Mouse (Mus musculus): ENCODE measurements around the gene Pole4. TPM values are rescaled to one million over a fixed set of nuclear protein-coding genes. Genes with fewer than 3 reads are reported as not detected.

Gene Pole4
- total and polyA plus RNA-seq, 3 experiments, result 32.3 to 81.1 (median 58.8) TPM

GRCm38 (mm10) chr6:82750063-82750462 is 44.9 kb upstream of the Pole4 start:
- Histone ChIP-seq H3K4me1 (ENCODE audit: insufficient read depth, low read depth, low read length) (peaks cover 46% of the 10 kb centered on the region), H3K9me3 (replicated peaks) (no peaks in the 10 kb centered on the region)

GRCm38 (mm10) chr6:82748106-82748672 is 43.0 kb upstream of the Pole4 start:
- H3K4me3 ChIP-seq (ENCODE audit: low read depth, low read length), result no peak overlapping the region
- peaks cover 97% of the 10 kb centered on the region for H3K36me3 ChIP-seq (replicated peaks)
- peaks cover 36% of the 10 kb centered on the region for H3K4me1 ChIP-seq (ENCODE audit: insufficient read depth, low read depth, low read length)
- H3K27me3 ChIP-seq (ENCODE audit: insufficient read depth, low read length), result no peaks in the 10 kb centered on the region
- DNase-seq (ENCODE audit: low spot score), result no peak
- TF ChIP-seq CTCF (IDR thresholded peaks at IDR 0.05; ENCODE audit: low read depth, low read length), result no peak
- no peak for TF ChIP-seq TAL1 (conservative IDR thresholded peaks at IDR 0.05; ENCODE audit: low read depth, low read length)
- no peak for TF ChIP-seq POLR2AphosphoS5 (IDR thresholded peaks at IDR 0.05; ENCODE audit: insufficient replicate concordance, low read depth, low read length)
- no peak for TF ChIP-seq GATA1 (IDR thresholded peaks at IDR 0.05; ENCODE audit: borderline replicate concordance, low read length)
- no peak for TF ChIP-seq GATA2 (IDR thresholded peaks at IDR 0.05; ENCODE audit: borderline replicate concordance, low read depth, low read length)
- no peaks in the 10 kb centered on the region for H3K9me3 ChIP-seq (replicated peaks)
- no peak for ATAC-seq (ENCODE audit: extremely low read depth, insufficient number of reproducible peaks, low FRiP score, poor library complexity, severe bottlenecking)

More at GRCm38 (mm10) chr6:82750063-82750462, 44.9 kb upstream of the Pole4 start:
- ATAC-seq (ENCODE audit: extremely low read depth, insufficient number of reproducible peaks, low FRiP score, poor library complexity, severe bottlenecking) (no peak), DNase-seq (ENCODE audit: low spot score) (no peak)
- Histone ChIP-seq H3K27me3 (ENCODE audit: insufficient read depth, low read length) (no peaks in the 10 kb centered on the region), H3K36me3 (replicated peaks) (peaks cover 97% of the 10 kb centered on the region), H3K4me3 (ENCODE audit: low read depth, low read length) (no peak overlapping the region)
- no peak for TF ChIP-seq GATA1 (IDR thresholded peaks at IDR 0.05; ENCODE audit: borderline replicate concordance, low read length)
- no peak for TF ChIP-seq TAL1 (conservative IDR thresholded peaks at IDR 0.05; ENCODE audit: low read depth, low read length)
- TF ChIP-seq CTCF (IDR thresholded peaks at IDR 0.05; ENCODE audit: low read depth, low read length), result no peak
- no peak for TF ChIP-seq POLR2AphosphoS5 (IDR thresholded peaks at IDR 0.05; ENCODE audit: insufficient replicate concordance, low read depth, low read length)
- no peak for TF ChIP-seq GATA2 (IDR thresholded peaks at IDR 0.05; ENCODE audit: borderline replicate concordance, low read depth, low read length)

- TF ChIP-seq GATA2 (IDR thresholded peaks at IDR 0.05; ENCODE audit: borderline replicate concordance, low read depth, low read length) (no peak), CTCF (IDR thresholded peaks at IDR 0.05; ENCODE audit: low read depth, low read length) (no peak), POLR2AphosphoS5 (IDR thresholded peaks at IDR 0.05; ENCODE audit: insufficient replicate concordance, low read depth, low read length) (no peak), TAL1 (conservative IDR thresholded peaks at IDR 0.05; ENCODE audit: low read depth, low read length) (no peak), GATA1 (IDR thresholded peaks at IDR 0.05; ENCODE audit: borderline replicate concordance, low read length) (no peak)
- Histone ChIP-seq H3K27me3 (ENCODE audit: insufficient read depth, low read length) (no peaks in the 10 kb centered on the region), H3K36me3 (replicated peaks) (peaks cover 98% of the 10 kb centered on the region), H3K4me1 (ENCODE audit: insufficient read depth, low read depth, low read length) (peaks cover 33% of the 10 kb centered on the region), H3K4me3 (ENCODE audit: low read depth, low read length) (no peak overlapping the region), H3K9me3 (replicated peaks) (no peaks in the 10 kb centered on the region)
- DNase-seq (ENCODE audit: low spot score) (no peak), ATAC-seq (ENCODE audit: extremely low read depth, insufficient number of reproducible peaks, low FRiP score, poor library complexity, severe bottlenecking) (no peak)
Measured at GRCm38 (mm10) chr6:82747085-82747484, 41.9 kb upstream of the Pole4 start.

GRCm38 (mm10) chr6:82744553-82744952 is 39.4 kb upstream of the Pole4 start:
- Histone ChIP-seq H3K4me3 (ENCODE audit: low read depth, low read length) (no peak overlapping the region), H3K27me3 (ENCODE audit: insufficient read depth, low read length) (no peaks in the 10 kb centered on the region), H3K4me1 (ENCODE audit: insufficient read depth, low read depth, low read length) (peaks cover 24% of the 10 kb centered on the region), H3K36me3 (replicated peaks) (peaks cover 96% of the 10 kb centered on the region), H3K9me3 (replicated peaks) (no peaks in the 10 kb centered on the region)
- no peak for ATAC-seq (ENCODE audit: extremely low read depth, insufficient number of reproducible peaks, low FRiP score, poor library complexity, severe bottlenecking)
- no peak for TF ChIP-seq POLR2AphosphoS5 (IDR thresholded peaks at IDR 0.05; ENCODE audit: insufficient replicate concordance, low read depth, low read length)
- TF ChIP-seq GATA2 (IDR thresholded peaks at IDR 0.05; ENCODE audit: borderline replicate concordance, low read depth, low read length), result no peak
- no peak for TF ChIP-seq TAL1 (conservative IDR thresholded peaks at IDR 0.05; ENCODE audit: low read depth, low read length)
- TF ChIP-seq CTCF (IDR thresholded peaks at IDR 0.05; ENCODE audit: low read depth, low read length), result no peak
- no peak for DNase-seq (ENCODE audit: low spot score)

- ATAC-seq (ENCODE audit: extremely low read depth, insufficient number of reproducible peaks, low FRiP score, poor library complexity, severe bottlenecking) (no peak), DNase-seq (ENCODE audit: low spot score) (no peak)
- H3K4me1 ChIP-seq (ENCODE audit: insufficient read depth, low read depth, low read length), result peaks cover 17% of the 10 kb centered on the region
- no peaks in the 10 kb centered on the region for H3K9me3 ChIP-seq (replicated peaks)
- H3K4me3 ChIP-seq (ENCODE audit: low read depth, low read length), result no peak overlapping the region
- peaks cover 98% of the 10 kb centered on the region for H3K36me3 ChIP-seq (replicated peaks)
- TF ChIP-seq CTCF (IDR thresholded peaks at IDR 0.05; ENCODE audit: low read depth, low read length) (no peak), GATA2 (IDR thresholded peaks at IDR 0.05; ENCODE audit: borderline replicate concordance, low read depth, low read length) (no peak), GATA1 (IDR thresholded peaks at IDR 0.05; ENCODE audit: borderline replicate concordance, low read length) (no peak), TAL1 (conservative IDR thresholded peaks at IDR 0.05; ENCODE audit: low read depth, low read length) (no peak), POLR2AphosphoS5 (IDR thresholded peaks at IDR 0.05; ENCODE audit: insufficient replicate concordance, low read depth, low read length) (no peak)
- H3K27me3 ChIP-seq (ENCODE audit: insufficient read depth, low read length), result no peaks in the 10 kb centered on the region
Measured at GRCm38 (mm10) chr6:82741518-82741880, 36.3 kb upstream of the Pole4 start.

GRCm38 (mm10) chr6:82740868-82741517 is 35.8 kb upstream of the Pole4 start:
- peaks cover 98% of the 10 kb centered on the region for H3K36me3 ChIP-seq (replicated peaks)
- TF ChIP-seq TAL1 (conservative IDR thresholded peaks at IDR 0.05; ENCODE audit: low read depth, low read length) (no peak), CTCF (IDR thresholded peaks at IDR 0.05; ENCODE audit: low read depth, low read length) (no peak)
- no peaks in the 10 kb centered on the region for H3K27me3 ChIP-seq (ENCODE audit: insufficient read depth, low read length)
- ATAC-seq (ENCODE audit: extremely low read depth, insufficient number of reproducible peaks, low FRiP score, poor library complexity, severe bottlenecking) (no peak), DNase-seq (ENCODE audit: low spot score) (no peak)
- H3K4me1 ChIP-seq (ENCODE audit: insufficient read depth, low read depth, low read length), result peaks cover 17% of the 10 kb centered on the region
- H3K4me3 ChIP-seq (ENCODE audit: low read depth, low read length), result no peak overlapping the region
- no peaks in the 10 kb centered on the region for H3K9me3 ChIP-seq (replicated peaks)
